Mouse (Mus musculus): Measurements from ENCODE around the gene Btd.

DNA sequence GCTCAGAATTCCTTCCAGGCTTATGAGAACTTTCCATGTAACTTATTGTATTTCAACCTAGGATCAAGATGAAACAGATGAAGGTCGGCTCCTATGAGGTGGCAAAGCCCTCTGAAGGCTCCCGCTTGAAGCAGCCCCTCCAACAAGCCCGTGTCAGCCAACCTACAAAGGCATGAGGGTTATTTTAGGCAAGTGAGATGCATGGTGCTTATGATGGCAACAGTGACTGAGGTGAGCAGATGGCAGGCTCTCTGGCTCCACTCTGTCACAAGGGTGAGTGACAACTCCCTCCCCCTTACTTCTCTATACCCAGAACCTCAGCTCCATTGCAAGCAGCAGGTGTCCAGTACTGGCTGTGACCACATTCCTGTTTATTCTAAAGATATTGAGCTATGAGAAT is 56.5 kb downstream of the Btd start:
- TF ChIP-seq GATA1 (IDR thresholded peaks at IDR 0.05; ENCODE audit: borderline replicate concordance, low read length) (no peak), FLI1 (IDR thresholded peaks at IDR 0.05; ENCODE audit: low read length) (no peak)
